Mouse (Mus musculus): ENCODE measurements around the gene Foxp1.

- no peak for TF ChIP-seq CTCF (IDR thresholded peaks at IDR 0.05; ENCODE audit: low read depth)
- no peak for TF ChIP-seq EP300 (IDR thresholded peaks at IDR 0.05; ENCODE audit: low read depth)
These were observed 346.3 kb downstream of the Foxp1 start for GRCm38 (mm10) chr6:99176216-99176615.
